Mouse (Mus musculus) heart, adult 2 months (tissue): ENCODE results near the gene Zfp334.

Experiments
- CTCF ChIP-seq: fragments of 200-600 bp; IDR thresholded peaks from 2 replicates; pipeline ENCODE4 v1.8.1; 2022; ENCODE audit warnings: antibody characterized with exemption, mild to moderate bottlenecking, moderate library complexity
- EP300 ChIP-seq: fragments of 200-500 bp; IDR thresholded peaks from 2 replicates; pipeline ENCODE4 v1.6.1; 2011; ENCODE audit warnings: low read depth, low read length, control low read depth; ENCODE audit not compliant: insufficient read depth
- POLR2A ChIP-seq: fragments of 200-500 bp; IDR thresholded peaks from 2 replicates; pipeline ENCODE4 v1.6.1; 2011; ENCODE audit warnings: mild to moderate bottlenecking, low read depth, low read length, control low read depth; ENCODE audit not compliant: insufficient read depth

GRCm38 (mm10) chr2:165396831-165397501 lies 8.9 kb upstream of the Zfp334 start:
- no peak for TF ChIP-seq POLR2A
- no peak for TF ChIP-seq CTCF
- no peak for TF ChIP-seq EP300
